Mouse (Mus musculus) thymus, adult 18-20 months (tissue): ENCODE measurements around the gene Rnase13.

ENCODE experiments used
- DNase-seq, 2 experiments: peaks; one replicate each; pipeline ENCODE4 v3.0.0; 2022; ENCODE audit warnings: mixed read lengths in 2 of 2

Rnase13 gene

GRCm38 (mm10) chr14:51871741-51872140 lies 50.8 kb downstream of the Rnase13 start:
- DNase-seq, result no peak
